7 mouse cellular contexts compared by ENCODE assay signal in the genomic region with DNA sequence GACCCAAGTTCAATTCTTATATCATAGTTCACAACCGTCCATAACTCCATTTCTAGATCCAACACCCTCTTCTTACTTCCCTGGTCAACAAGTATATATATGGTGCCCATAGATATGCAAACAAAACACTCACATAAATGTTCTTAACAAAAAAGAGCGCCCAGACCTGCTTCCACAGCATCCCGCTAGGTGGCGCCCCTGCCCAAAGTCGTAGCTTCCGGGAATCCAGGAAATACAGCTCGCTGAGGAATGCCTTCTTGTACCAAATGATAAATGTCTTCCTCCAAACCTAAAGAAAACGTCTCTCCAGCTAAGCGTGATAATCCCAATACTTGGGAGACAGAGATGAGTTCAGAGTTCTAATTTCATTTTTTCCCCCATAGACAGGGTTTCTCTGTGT. TPM values are rescaled to one million over a fixed set of nuclear protein-coding genes. Genes with fewer than 3 reads are reported as not detected.
DNase-seq lines count a peak whose midpoint lies in the region; ATAC-seq lines count a peak whose summit lies in the region.

No protein-coding gene starts in this region.

- peak overlapping the region; percentile 28 for H3K4me2 ChIP-seq in midbrain, embryonic 12.5 days (replicated peaks)

- no peaks in the 10 kb centered on the region for H3K36me3 ChIP-seq in limb, embryonic 10.5 days
- H3K36me3 ChIP-seq in midbrain, embryonic 12.5 days: no peaks in the 10 kb centered on the region

- no peak overlapping the region for H3K9ac ChIP-seq in midbrain, embryonic 12.5 days (replicated peaks)

- no peak for ATAC-seq in midbrain, embryonic 12.5 days (ENCODE audit: low FRiP score, low read depth)

- H3K9me3 ChIP-seq in limb, embryonic 10.5 days (replicated peaks): no peaks in the 10 kb centered on the region
- H3K9me3 ChIP-seq in midbrain, embryonic 12.5 days: no peaks in the 10 kb centered on the region

- DNase-seq in adipocyte (ENCODE audit: low spot score): peak; percentile 86
- DNase-seq in cerebellum, postnatal 4 days (ENCODE audit: low spot score in 2 of 2): peak; percentile 69 to 84
- peak; percentile 53 to 67 for DNase-seq in gastrocnemius, adult 8-10 months (ENCODE audit: low spot score in 2 of 2)
- DNase-seq in induced T-regulatory cell, adult 2 months (ENCODE audit: low read depth): peak; percentile 94
- peak; percentile 88 for DNase-seq in limb, embryonic 10.5 days (ENCODE audit: low spot score)
- DNase-seq in spleen, postnatal 10 days (ENCODE audit: low spot score in 2 of 2): peak; percentile 72 to 89

- H3K27ac ChIP-seq in limb, embryonic 10.5 days: peak overlapping the region; percentile 72
- H3K27ac ChIP-seq in midbrain, embryonic 12.5 days (replicated peaks): no peak overlapping the region

- no peaks in the 10 kb centered on the region for H3K27me3 ChIP-seq in limb, embryonic 10.5 days (ENCODE audit: low read depth, poor library complexity, severe bottlenecking)
- no peaks in the 10 kb centered on the region for H3K27me3 ChIP-seq in midbrain, embryonic 12.5 days

- peak overlapping the region; percentile 22; the same call in 1 of the 2 replicates for H3K4me3 ChIP-seq in limb, embryonic 10.5 days
- peak overlapping the region; percentile 3; the same call in 1 of the 2 replicates for H3K4me3 ChIP-seq in midbrain, embryonic 12.5 days

- H3K4me1 ChIP-seq in limb, embryonic 10.5 days: peaks cover 46% of the 10 kb centered on the region
- peaks cover 22% of the 10 kb centered on the region for H3K4me1 ChIP-seq in midbrain, embryonic 12.5 days

- 3% methylated on average over 9 of the region's 9 CpGs for WGBS in limb, embryonic 10.5 days
- 5% methylated on average over 9 of the region's 9 CpGs for WGBS in midbrain, embryonic 12.5 days

RNA-seq across cellular contexts. Expression of a gene that starts 9.0 kb away (rescaled TPM):
- 10 to 100 TPM in 1 of 4 experiments, 1 to 10 TPM in 3; 8.5 to 12.4 (median 9.0) TPM for total RNA-seq in gastrocnemius, adult 8-10 months (2022)
- 20.8 and 23.3 TPM in 2 replicates for polyA plus RNA-seq in limb, embryonic 10.5 days (2016; fragmentation: Nextera tagmentation; extraction: Ambion mirVana)
- 5.8 and 6.1 TPM in 2 replicates for polyA plus RNA-seq in midbrain, embryonic 12.5 days (2016; fragmentation: Nextera tagmentation; extraction: Ambion mirVana)

RNA-seq across cellular contexts. Expression of a gene that starts 13.7 kb away (rescaled TPM):
- total RNA-seq in gastrocnemius, adult 8-10 months (2022): under 1 TPM; 0.29 to 0.61 (median 0.40) TPM
- polyA plus RNA-seq in limb, embryonic 10.5 days (2016; fragmentation: Nextera tagmentation; extraction: Ambion mirVana): 0.15 TPM in 1 of 2 replicates, not detected in the other
- 0.63 and 0.97 TPM in 2 replicates for polyA plus RNA-seq in midbrain, embryonic 12.5 days (2016; fragmentation: Nextera tagmentation; extraction: Ambion mirVana)
